Mouse (Mus musculus) thymus, postnatal 0 days (tissue): ENCODE data around the gene Atp1a1. TPM values are rescaled to one million over a fixed set of nuclear protein-coding genes. Genes with fewer than 3 reads are reported as not detected.

Source experiments
- DNase-seq: peaks from one replicate; pipeline ENCODE4 v3.0.0-alpha.2; 2015; ENCODE audit warnings: low spot score
- polyA plus RNA-seq: library from polyadenylated mRNA; unstranded; fragments of >200 nt; fragmentation: Nextera tagmentation; extraction: Ambion mirVana; gene quantifications from 2 replicates; pipeline ENCODE4 v1.2.1, GENCODE M21; 2015

Gene Atp1a1
- polyA plus RNA-seq, 1 experiment from 2014 or later = 112 TPM

DNA sequence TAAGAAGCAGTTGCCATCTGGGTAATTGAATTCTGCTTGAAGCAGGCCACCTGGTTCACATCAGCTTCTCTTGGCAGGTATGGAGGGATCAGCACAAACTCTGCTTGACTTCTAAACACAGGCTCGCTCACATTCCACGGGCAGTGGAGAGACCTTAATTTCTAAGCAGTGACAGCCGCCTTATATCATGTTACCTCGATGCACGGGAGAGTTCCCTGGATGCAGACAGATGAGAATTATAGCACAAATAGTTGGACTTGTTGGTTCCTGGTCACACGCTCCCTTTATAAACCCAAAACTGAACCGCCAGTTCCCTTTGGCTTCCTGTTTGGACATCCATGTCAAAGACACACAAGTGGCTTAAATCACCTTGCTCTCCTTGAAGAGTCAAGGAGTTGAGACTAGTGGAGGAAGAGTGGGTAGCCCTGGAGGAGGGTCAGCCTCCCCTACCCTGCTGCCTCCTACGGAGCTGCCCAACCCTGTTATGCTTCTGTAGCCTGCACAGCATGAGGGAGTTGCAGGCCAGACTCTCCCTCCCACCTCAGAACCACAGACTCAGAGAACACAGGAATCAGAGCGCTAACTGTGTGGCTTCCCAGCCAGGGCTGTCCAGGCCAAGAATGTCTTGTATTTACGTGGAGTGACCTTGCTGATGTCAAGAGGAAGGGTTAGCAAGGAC is 7.5 kb upstream of the Atp1a1 start:
- no peak for DNase-seq

DNA sequence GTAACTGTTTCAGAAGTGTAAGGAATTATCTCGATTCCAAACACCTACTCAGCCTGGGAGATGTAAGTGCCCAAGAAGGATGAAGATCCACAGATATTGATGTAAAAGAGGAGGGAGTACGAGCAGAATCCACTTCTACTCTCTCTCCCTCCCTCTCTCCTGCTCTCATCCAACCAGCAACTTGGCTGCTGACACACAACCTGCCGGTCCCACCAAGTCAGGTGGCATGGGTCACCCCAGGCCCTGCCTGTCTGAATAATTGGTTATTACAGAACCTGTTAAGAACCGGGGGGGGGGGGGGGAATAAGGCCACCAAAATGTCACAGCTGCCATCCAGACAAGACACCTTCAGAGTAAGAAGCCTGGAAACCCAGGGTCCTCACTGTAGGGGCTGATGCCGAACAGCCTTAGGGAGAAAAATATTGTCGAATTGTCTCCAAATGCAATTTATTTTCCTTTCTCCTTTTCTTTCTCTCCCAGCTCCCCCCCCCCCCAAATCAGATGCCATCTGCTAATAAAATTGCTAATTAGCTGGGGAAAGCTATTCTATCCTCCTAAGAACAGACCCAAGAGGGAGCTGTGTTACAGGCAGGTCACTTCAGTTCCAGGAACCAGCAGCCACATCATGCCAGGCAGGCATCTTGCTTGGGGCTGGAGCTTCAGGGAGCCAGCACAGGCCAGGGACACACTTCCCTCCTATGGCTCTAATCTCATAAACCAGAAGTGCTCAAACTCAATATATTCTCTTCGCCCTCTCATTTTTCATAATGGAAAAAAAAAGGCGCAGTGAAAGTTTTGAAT is 6.7 kb upstream of the Atp1a1 start:
- DNase-seq = no peak

DNA sequence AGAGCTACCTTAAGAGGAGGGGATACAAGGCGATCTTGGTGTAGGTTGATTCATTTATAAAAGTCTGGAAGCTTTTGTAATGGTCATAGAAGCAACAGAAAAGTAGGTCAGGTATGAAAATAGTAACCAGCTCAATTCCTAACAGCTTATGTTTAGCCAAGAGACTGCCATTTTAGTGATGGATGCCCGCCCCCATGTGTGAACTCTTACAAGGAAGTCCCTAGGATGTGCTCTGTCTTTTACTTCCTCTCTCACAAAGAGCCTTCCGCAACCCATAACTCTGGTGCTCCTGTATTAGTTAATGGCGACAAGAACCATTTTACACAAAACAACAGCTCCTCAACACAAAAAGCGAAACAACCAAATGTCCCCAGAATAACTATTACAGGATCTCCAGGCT is 4.8 kb upstream of the Atp1a1 start:
- DNase-seq = no peak

DNA sequence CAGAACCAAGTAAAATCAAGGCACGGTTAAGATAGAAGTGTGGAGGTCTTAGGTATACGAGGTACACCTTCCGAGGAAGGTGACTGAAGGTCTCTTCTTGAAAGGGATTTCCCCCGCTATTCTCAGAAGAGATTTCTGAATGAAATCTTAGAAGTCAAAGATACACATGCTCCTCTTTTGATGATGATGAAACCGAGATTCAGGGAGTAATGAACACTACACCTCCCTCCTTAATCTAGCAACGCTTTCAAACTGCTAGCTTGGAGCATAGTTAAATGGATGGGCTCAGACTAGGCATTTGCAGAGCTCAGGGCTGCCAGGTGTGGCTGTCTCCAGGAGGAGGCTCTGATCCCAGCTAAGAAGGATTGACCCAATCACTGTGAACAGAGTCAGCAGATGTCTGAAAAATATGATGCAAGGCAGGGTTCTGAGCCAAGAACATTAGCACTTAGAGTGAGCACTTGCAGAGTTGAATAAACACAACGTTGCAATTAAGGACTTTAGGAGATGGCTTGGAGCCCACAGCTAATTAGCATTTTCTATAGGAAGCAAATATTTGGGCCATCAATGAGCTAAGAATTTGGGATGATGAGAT is 2.5 kb upstream of the Atp1a1 start:
- no peak for DNase-seq

DNA sequence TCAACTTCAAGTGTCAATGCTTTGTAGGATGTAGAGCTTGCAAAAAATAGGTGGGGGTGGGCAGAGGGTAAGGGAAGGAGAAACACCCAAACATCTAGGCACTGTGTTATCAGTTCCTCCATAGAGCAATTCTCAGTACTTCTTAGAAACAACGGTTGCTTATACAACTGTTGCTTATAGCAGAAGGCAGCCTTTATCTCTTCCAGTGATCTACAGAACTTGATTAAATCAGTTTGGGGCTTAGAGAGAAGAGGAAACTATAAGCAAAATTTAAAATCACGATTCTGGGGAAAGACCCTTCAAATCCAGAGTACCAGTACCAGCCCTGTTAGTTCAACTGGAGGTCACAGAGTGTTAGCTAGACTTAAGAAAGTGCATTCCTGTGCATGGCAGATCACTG is 1.2 kb upstream of the Atp1a1 start:
- DNase-seq = peak; percentile 12

DNA sequence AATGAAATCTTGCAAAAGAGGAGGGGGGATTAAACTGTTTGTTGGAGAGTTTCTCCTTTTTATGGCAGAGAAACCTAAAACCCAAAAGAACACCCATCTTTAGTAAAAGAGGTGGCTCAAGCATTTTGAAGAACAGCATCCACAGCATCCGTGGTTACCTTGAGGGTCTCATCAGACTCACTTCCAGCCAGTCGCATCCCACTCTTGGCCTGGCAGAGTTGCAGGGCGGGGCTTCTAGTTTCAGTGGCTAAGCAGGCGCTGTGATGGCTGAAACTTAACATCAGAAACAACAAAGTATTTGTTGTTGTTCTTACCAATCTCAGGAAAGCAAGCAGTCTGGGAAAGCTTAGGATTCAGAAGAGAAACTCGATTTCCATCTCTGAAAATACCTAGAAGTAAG is 807 bp upstream of the Atp1a1 start:
- no peak for DNase-seq

DNA sequence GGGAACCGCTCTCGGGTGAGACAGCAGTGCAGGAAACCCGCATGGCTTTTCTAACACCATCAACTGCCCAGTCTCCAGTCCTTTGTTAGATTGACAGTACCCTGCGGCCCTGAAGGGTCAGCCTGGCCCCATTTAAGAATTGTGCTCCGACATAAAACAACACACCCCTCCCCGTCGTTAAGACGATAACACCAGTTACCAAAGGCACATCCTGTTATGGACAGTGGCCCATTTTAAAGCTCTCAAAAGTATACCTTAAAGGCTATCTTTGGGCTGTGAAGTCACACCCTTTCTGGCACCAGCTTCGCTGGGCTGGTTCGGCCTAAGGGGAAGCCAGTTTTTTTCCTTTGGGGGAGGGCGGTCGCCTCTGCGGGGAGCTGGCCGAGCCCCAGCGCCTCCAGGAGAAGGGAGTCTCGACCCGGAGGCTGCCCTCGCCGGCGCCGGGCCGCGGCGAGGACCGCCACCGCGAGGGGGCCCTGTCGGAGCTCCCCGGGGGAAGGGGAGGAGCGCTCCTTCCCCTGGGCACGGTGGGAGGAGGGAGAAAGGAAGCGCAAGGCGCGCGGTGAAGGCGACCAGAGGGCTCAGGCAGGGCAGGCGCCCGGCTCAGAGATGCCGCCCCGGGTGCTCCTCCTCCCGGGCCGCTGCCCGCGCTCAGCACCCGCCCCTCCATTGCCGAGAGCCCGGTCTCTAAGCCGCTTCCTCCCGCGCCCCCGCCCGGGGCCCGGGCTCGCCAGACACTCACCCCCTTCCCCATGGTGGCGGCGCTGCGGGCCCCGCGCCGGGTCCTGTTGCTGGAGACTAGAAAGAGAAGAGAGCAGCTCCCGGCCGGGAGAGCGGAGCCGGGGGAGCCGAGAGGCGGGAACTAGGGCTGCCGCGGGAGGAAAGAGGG is 579 bp downstream of the Atp1a1 start:
- DNase-seq = peak; percentile 88

DNA sequence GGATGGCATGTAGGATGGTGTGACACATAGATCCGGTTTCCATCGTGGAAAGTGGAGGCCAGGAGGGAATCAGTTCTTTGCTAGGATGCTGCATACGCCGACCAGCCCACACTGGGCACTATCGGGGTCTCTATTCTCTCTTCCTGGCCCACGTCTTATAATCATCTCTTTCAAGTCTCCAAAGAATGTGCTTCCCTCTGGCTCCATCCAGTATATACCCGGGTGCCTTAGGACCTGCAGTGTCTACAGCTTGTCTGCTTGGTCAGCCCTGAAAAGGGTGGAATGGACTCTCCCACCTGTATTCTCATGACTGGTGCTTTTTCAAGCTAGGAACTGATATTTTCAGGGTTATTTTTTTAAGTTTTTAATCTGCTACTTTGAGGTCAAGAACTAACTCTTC is 1.3 kb downstream of the Atp1a1 start:
- DNase-seq = no peak

DNA sequence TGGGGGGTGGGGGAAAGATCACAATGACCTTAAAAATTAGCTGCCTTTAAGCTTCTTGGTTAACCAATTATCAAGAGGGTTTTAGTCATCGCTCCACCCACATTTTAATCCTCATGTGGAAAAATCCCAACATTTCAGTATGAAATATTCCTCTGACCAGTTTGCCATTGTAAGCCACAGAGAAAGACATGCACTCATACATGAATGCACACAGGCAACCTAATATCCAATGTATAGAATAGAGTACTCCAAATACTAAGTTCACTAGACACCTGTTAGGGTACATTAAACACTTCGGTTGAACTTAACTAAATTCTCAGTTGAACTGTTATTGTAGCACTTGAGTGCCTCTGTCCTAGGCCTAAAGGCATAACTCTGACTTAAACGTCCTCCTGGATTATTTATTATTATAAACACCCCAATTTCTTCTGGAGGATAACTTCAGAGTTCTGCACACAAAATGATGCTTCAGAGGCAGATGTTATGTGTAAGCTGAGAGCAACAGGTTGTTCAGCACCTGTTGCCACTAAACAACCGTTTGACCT is 1.9 kb downstream of the Atp1a1 start:
- no peak for DNase-seq

DNA sequence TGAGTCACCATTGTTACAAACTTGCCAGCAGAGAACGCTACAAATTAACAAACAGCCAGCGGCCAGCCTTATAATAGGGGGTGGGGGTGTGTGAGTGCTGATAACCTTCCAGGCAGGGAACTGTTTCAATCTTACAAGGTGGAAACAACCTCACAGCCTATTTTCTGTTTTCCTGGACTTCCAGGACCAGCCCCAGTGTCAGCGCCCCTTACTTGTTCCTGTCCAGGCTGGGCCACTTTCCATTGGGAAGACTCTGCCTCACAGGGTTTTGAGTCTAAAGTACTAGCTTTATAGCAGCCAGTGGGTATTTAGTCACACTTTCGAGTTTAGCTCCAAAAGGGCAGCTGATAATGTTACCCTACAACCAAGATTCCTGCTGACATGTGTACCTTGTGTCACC is 2.8 kb downstream of the Atp1a1 start:
- DNase-seq = no peak

DNA sequence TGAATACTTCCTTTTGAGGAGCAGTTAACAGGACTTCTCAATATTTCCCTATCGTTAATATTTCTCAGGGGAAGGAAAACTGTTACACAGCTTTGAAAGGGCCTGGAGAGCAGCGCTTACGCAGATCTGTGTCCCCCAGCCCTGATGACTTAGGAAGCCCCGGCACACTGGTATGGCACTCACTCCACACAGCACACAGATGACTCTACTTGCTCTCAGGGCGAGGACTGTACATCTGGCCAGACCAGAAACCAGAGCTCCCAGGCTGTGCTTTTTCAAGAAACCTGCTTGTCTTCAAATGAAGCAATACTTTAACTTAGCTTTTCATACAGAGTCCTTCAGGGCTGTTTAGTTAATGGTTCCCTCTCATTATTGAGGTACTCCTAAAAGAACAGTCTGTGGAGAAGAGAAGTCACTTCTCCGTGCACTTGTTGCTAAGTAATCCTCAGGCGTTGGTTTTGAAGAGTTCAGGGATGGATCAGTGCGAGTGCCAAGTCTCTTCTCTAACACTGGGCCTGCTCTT is 3.4 kb downstream of the Atp1a1 start:
- no peak for DNase-seq

DNA sequence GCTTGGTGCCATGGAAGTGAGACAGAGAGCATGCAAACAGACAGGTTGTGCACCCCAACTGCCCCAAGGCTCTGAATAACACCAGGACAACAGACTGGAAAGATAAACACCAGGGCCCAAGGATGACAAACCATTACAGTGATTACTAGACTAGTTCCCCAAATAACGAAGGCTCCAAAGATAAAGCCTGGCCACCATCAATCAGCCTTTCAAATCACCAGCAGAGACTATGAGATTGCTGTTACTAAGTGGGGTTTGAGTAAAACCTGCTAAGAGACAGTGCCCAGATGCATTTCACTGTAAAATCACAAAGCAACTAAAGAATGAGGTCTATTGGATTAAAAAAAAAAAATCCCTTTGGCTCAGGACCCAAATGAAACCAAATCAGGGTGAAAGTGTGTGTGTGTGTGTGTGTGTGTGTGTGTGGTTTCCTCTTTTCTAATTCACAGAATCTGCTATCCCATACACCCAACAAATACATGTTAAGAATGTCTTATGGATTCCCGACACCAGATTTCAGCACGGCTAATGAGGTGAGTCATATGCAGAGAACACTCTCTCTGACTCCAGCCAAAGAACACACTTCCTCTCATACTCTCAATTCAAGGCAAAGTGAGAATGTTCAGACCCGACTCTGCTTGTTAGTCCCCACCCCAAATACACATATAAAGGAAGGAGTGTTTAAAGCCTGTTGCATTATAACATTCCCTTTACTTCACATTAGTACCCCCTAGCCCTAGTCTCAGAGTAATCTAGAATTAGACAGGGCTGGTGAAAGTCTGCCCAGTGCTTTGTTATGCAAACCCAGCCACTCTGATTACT is 4.4 kb downstream of the Atp1a1 start:
- DNase-seq = no peak

DNA sequence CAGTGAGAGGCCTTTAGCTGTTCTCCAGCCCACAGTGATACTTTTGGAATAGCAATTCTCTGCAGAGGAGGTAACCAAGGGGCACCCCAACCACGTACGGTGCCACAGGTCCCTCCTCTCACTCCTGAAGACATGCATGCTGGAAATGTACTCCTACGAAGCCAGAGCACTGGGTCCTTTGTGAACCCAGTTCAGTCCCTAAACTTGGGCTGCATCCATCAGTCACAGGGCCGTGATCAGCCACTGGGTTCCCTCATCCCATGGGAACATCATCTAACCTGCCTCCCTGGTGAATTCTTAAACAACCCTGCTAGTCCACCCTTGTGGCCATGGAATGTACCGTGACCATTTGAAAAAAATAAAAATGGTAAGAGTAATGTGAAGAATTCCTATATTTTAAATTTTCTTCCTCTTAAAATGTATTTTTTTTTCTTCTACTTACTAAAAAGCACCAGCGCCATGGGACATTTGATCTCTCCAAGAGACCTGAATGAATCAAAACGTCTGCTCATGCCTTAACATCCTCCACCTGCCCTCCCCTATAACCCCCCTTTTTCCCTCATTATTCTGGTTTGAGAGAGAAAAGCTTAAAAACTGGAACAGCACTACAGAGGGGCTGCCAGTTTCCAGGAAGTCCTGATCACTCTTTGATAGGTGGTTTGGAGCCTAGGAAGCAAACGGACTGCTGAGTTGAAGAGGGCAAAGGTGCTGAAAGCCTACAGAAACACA is 5.1 kb downstream of the Atp1a1 start:
- DNase-seq = no peak

DNA sequence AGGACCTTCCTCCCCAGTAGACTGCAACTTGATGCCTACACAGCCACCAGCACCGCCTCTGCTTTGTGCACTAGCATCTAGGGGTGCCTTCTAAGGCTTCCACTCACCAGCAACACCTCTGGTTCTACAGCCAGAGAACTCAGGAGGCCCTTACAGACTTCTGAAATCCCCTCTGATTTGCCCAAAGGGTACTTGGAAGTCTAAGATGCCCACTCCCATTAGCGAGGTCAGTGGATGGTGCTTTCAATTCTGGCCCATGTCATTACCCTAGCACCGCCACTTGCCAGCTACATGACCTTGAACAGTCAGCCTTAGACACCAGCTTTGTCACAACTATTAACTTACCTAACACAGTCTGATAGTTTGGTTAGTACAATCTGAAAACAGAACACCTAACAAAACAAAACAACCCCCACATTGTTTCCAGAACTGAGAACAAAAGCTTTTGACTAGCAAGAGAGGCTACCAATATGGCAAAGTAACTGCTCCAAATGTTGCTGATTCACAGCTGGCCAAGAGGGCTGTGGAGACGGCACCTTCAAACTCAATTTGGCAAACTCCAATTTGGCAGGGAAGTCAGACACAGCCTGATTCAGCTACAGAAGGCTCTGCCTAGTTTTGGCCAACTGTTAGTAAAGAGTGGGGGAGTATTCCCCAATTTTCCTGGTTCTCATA is 6.1 kb downstream of the Atp1a1 start:
- DNase-seq = no peak

DNA sequence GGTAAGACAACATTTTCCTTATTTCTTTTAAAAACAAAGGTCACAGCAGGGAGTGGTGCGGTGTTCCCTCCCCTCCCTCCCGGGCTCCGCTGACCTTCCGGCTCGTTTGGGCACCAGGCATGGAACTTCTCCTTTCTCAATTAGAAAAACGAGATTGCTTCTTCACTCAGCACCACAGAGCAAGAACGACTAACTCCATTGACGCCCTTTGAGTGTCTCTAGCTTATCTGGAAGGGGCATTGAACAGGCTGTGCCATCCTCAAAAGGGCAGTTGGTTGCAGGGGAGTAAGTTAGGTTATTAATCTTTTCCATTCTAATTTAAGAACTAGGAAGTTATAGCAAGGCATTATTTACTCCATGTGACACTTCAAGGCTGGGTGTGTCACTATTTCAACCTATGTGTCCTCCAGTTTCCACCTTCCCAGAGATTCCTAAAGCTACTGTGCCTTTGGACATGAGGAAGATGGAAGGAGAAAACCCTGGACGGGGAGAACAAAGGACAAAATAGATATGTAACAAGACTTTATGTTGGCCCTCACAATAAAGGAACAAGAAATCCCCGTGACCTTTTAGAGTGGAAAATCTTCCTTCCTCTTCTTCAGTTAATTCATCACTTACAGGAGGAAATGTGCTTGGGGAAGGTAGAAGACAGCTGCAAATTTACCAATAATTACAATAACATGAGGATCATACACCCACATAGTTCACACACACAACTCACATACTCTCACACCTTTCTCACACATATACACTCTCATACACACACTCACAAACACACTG is 7.0 kb downstream of the Atp1a1 start:
- no peak for DNase-seq

DNA sequence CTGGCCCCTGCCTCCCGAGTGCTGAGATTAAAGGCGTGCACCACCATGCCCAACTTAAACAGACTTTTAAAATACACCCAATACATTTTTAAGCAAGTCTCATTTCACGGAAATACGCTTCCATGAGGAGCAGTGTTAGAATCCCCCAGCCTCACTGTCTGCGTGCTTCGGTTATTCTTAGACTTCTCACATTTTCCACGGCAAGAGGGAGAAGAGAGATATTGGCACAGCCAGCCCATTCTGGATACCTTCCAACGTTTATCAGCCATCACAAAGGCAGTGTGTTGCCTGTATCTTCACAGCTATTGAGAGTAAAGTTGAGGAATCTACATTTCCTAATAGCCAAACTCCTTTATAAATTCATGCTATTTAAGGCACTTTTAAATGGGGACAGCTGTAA is 7.8 kb downstream of the Atp1a1 start:
- no peak for DNase-seq

DNA sequence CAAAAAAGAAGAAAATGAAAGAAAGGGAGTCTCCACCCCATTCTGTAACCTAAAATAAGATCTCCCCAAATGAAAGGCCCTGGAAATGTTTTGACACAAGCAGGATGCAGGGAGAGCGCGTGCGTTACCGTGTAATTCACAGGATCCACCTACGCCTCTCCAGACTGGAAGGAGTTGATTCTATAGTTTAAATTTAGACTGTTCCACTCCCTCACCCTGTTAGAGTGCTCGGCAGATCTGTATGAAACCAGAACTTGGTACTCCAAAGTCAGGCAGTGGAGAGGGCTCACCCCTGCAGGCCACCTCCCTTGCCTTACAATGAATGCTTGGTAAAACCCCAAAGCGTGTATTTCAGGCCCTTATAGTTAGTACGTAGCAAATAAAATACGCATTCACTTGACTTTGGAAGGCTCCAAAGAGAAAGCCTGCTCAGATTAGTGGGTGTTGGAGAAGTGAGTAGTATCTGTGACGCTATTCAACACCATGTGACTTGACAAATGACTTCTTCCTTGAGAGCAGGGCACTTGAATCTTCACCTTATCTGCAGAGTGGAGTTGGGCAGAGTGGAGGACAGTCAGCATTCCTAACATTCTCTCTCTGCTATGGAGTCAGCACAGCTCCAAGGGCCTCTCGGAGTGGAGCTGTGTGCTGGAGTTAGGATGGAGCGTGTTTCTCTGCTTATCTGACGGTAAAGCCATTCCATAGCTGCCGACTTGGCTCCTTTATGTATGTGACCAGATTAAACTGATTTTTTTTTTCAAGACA is 8.4 kb downstream of the Atp1a1 start:
- DNase-seq = no peak
